Mouse (Mus musculus) left cerebral cortex, adult 11 months (tissue): ENCODE data around the gene Col5a1.

Source experiments
- DNase-seq: peaks from one replicate; pipeline ENCODE4 v3.0.0; 2022; ENCODE audit warnings: low spot score

The Col5a1 gene

DNA sequence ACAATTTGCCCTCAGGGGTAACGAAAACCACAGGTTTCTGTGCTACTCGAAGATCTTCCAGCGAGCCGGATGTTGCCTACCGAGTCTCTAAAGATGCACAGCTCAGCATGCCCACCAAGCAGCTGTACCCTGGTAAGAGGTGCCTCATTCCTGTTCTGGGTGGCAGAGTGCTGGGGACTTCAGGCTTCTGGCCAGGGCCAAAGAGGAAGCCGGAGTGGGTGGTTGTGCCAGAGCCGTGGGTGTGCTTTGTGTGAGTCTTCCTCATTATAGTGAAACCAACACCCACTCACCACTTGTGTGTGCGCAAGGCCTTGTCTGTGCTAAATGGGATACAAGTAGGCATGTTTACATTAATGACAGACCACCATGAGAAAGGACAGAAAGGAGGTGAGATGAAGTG lies 35.8 kb downstream of the Col5a1 start:
- no peak for DNase-seq

DNA sequence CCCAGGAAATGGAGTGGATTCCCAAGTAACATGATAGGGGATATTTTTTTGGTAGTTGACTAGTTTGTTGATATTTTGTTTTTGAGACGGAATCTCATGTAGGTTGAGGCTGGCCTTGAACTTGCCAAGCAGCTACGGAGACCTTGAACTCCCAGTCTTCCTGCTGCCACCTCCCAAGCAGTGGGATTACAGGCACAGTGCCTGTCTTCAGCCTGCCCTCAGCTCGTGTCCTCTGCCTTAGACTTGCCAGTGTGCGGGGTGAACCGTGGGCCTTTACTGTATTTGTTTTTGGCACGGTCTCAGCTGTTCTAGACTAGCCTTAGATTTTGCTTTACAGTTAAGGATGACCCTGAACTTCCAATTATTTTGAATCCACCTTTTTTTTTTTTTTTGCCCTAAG lies 37.5 kb downstream of the Col5a1 start:
- no peak for DNase-seq

GRCm38 (mm10) chr2:27924463-27924862 lies 38.2 kb downstream of the Col5a1 start:
- no peak for DNase-seq

DNA sequence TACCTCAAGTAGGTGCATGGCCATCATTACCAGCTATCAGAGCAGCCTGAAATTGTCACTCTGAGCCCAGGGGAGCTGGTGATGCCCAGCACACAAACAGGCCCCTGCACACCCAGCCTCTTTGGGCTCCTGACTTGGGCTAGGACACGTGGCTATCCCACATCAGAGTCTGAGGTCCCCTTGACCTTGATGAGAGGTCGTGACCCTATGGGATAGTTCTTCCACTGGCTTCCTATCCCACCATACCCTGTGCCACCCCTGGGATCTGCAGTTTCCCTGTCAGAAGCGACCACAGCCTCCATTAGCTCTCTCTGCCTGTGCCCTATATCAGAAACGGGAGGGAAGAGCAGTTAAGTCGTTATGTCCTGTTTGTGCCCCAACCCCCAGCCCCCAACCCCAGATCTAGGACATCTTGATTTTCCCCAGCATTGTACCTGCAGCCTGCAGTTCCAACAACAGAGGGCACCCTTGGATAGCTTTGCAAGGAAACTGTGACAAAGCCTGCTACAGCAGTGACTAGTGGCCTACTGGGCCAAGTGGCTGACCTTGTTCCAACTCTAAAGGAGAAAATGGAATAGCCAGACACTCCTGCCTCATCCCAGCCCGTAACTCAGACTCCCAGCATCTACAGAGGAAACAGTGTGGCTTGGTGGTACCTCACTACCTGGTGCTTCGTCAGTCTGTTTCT lies 40.4 kb downstream of the Col5a1 start:
- DNase-seq, result peak; percentile 33

DNA sequence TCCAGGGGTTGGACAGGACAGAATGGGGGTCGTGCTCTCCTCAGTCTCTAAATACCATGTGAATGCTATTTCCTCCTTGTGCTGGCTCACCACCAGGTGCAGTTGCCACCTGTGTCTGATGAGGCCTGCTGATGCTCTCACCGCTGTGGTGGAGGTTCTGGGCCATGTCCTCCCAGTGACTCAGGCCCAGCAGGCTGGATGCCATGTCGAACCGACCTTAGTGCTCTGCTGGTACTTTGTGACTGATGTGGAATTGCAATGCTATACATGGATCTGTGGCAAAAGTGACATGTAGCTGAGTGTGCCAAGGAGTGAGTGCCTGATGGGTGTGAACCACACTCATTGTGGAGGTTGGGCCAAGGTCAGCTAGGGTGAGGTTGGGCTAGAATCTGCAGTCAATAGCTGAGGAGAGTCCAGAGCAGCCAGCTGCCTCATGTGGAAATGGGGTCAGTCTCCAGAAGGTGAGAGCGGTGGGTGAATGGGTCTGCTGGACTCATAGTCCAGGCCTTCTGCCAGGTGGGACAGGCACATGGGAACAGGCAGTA lies 44.3 kb downstream of the Col5a1 start:
- no peak for DNase-seq

DNA sequence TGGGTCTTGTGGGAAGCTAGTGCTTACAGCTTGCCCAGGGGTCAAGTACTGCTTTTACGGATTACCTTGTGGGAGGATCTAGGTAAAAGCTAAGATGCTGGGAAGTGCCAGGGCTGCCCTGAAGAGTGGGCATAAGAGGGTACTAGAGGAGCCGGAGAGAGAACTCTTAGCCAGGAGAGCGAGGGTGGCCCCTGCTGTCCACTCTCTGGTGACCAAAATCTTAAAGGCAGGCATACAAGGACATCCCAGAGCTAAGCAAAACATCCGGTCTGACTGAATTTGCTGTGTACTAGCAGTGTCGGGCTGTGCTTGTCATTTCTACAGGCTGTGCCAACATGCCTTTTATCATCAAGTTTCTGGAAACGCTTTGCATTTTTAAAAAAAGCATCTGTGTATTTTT lies 44.9 kb downstream of the Col5a1 start:
- no peak for DNase-seq

GRCm38 (mm10) chr2:27931971-27932370 lies 45.7 kb downstream of the Col5a1 start:
- DNase-seq, result no peak

DNA sequence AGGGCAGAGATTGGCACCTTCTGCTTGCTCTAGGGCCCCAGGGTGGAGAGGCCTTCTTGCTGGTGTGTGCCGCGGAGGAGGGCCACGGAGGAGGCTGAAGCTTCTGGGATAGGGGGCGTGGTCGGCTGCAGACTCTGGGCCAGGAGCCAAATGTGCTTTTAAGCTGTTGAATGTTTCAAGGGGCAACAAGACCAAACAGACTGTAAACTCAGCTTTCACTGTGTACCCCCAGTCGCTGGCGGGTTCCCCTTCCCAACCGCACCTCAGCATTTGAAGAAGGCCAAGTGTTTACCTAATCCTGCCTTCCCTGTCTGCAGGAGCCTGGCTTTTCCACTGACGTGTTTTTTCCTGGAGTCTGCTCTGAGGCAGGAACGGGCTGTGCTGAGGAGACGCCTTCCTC lies 48.0 kb downstream of the Col5a1 start:
- DNase-seq, result no peak

- no peak for DNase-seq
These were observed 48.6 kb downstream of the Col5a1 start for GRCm38 (mm10) chr2:27934831-27935230.

- no peak for DNase-seq
These were observed 49.2 kb downstream of the Col5a1 start for GRCm38 (mm10) chr2:27935441-27935840.

GRCm38 (mm10) chr2:27936607-27937191 lies 50.5 kb downstream of the Col5a1 start:
- peak; percentile 31 for DNase-seq

GRCm38 (mm10) chr2:27939433-27939832 lies 53.2 kb downstream of the Col5a1 start:
- DNase-seq, result no peak

DNA sequence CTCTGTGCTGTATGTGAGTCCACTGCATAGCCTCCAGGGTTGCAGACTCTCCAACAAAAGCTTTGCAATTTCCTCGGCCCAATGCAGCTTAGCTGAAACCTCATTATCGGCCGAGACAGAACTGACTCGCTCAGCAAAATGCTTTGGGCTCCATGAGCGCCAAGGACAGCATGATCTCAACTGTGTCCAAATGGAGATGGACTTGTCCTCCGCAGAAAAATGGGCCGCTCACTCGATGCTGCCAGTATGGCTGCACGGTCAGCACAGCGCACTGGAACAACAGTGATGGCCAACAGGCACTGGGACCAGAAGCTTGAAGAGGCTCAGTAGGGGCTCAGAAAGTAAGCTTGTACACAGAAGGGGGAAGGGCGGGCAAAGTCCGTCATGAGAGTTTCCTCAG lies 53.9 kb downstream of the Col5a1 start:
- DNase-seq, result no peak

GRCm38 (mm10) chr2:27947252-27947651 lies 61.0 kb downstream of the Col5a1 start:
- DNase-seq, result no peak

DNA sequence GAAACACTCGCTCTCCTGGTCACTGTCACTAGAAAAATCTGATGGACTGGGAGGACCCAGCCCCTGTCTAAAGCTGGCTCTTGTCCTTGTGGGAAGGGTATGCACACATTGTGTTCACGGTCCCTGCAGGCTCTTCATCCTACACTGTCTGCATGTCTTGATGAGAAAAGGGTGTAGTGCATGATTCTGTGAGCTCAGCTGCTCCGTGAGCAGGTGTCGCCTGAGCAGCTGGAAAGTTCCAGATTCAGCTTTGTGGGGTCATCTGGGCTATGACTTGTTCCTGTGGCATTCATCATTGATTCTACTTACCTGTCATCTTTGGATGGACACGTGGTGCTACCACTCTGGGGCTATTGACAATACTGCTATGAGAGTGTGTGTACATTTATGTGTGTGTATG lies 61.7 kb downstream of the Col5a1 start:
- no peak for DNase-seq

GRCm38 (mm10) chr2:27953866-27954265 lies 67.6 kb downstream of the Col5a1 start:
- no peak for DNase-seq

- DNase-seq, result no peak
These were observed 68.7 kb downstream of the Col5a1 start for GRCm38 (mm10) chr2:27954924-27955323.

GRCm38 (mm10) chr2:27956751-27957150 lies 70.5 kb downstream of the Col5a1 start:
- DNase-seq, result no peak

DNA sequence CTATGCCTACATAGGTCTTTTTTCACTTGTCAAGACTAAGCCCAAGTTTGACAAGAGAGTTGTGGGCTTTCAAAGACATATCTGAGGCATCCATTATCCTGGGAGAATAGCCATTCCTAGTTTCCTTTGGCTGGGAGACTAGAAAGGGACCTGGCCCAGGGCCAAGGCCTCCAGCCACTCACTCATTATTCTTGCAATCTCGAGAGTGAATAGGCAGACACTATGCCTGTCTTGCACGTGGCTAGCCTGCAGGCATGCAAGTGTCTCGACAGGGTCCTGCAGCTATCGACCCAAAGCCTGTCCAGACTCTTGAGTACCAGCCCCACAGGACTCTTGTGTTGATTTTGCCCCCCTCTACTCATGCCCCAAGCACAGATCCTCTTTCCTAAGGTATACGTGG lies 71.0 kb downstream of the Col5a1 start:
- no peak for DNase-seq

- DNase-seq, result no peak
These were observed 73.0 kb downstream of the Col5a1 start for GRCm38 (mm10) chr2:27959275-27959674.

DNA sequence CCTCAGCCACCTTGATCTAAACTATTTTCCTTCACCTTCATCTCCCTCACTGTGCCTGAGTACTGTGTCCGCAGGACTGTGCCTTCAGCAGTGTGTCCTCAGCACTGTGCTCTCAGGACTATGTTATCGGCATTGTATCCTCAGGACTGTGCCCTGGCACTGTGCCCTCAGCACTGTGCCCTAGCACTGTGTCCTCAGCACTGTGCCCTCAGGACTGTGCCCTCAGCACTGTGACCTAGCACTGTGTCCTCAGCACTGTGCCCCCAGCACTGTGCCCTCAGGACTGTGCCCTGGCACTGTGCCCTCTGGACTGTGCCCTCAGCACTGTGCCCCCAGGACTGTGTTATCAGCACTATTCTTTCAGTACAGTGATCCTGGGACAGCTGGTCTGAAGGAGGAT lies 75.0 kb downstream of the Col5a1 start:
- no peak for DNase-seq

- DNase-seq, result no peak
These were observed 76.2 kb downstream of the Col5a1 start for GRCm38 (mm10) chr2:27962406-27962805.

DNA sequence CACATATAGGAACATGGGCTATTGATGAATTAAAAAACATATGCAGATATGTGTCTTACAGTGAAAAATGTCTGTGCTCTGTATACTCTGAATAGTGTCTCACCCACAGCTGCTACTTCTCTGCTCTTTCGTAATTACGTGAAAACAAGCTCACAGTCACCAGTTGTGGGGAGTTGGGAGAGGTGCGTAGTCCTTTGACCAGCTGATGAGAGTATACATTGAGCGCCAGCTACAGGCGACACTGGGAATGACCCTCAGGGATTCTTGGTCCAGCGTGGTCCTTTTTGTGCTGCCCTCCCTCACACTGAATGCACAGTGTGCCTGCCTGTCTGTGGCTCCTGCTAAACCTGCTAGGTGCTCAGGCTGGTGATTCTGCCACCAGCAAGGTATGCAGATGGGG lies 82.9 kb downstream of the Col5a1 start:
- DNase-seq, result no peak

- DNase-seq, result no peak
These were observed 87.6 kb downstream of the Col5a1 start for GRCm38 (mm10) chr2:27973840-27974239.
